Mouse (Mus musculus) gastrocnemius, postnatal 36 days (tissue): ENCODE measurements around the gene Spata1. TPM values are rescaled to one million over a fixed set of nuclear protein-coding genes. Genes with fewer than 3 reads are reported as not detected.

Source experiments
- DNase-seq, 2 experiments: peaks; one replicate each; pipeline ENCODE4 v3.0.0; 2022
- intact Hi-C: fragments of 180-260 bp; cut with DNase I; formaldehyde crosslinking; loops from one replicate; pipeline ENCODE4 v1.15.1; 2025
- total RNA-seq, 2 experiments: library from RNA; stranded (reverse); gene quantifications; 2 replicates each; pipeline ENCODE4 v1.2.3; 2021

Spata1 gene
- total RNA-seq, 2 experiments from 2014 or later = 3.4 to 4.9 TPM

- DNase-seq = no peak
- intact Hi-C loops = no loop called here
Measured at GRCm38 (mm10) chr3:146424306-146424900, 75.2 kb downstream of the Spata1 start.

GRCm38 (mm10) chr3:146423710-146424109 is 75.8 kb downstream of the Spata1 start:
- no peak for DNase-seq
- intact Hi-C loops = no loop called here

GRCm38 (mm10) chr3:146421787-146422186 is 77.8 kb downstream of the Spata1 start:
- intact Hi-C loops = no loop called here
- DNase-seq = no peak

GRCm38 (mm10) chr3:146419992-146420537 is 79.5 kb downstream of the Spata1 start:
- DNase-seq = no peak
- intact Hi-C loops = no loop called here

- DNase-seq = no peak
- intact Hi-C loops = no loop called here
Measured at GRCm38 (mm10) chr3:146419534-146419933, 80.0 kb downstream of the Spata1 start.

GRCm38 (mm10) chr3:146418901-146419300 is 80.7 kb downstream of the Spata1 start:
- intact Hi-C loops = no loop called here
- DNase-seq = no peak

- intact Hi-C loops = no loop called here
- DNase-seq = no peak
Measured at GRCm38 (mm10) chr3:146417873-146418272, 81.7 kb downstream of the Spata1 start.

- intact Hi-C loops = no loop called here
Measured at GRCm38 (mm10) chr3:146414555-146414954, 85.0 kb downstream of the Spata1 start.

GRCm38 (mm10) chr3:146413992-146414391 is 85.6 kb downstream of the Spata1 start:
- intact Hi-C loops = no loop called here
- DNase-seq = no peak

More at GRCm38 (mm10) chr3:146414555-146414954, 85.0 kb downstream of the Spata1 start:
- DNase-seq = no peak

GRCm38 (mm10) chr3:146413016-146413415 is 86.5 kb downstream of the Spata1 start:
- DNase-seq = no peak
- intact Hi-C loops = no loop called here

GRCm38 (mm10) chr3:146412480-146412879 is 87.1 kb downstream of the Spata1 start:
- intact Hi-C loops = no loop called here
- no peak for DNase-seq

- intact Hi-C loops = no loop called here
- DNase-seq = no peak
Measured at GRCm38 (mm10) chr3:146412008-146412407, 87.5 kb downstream of the Spata1 start.

- intact Hi-C loops = no loop called here
- no peak for DNase-seq
Measured at GRCm38 (mm10) chr3:146410114-146410513, 89.4 kb downstream of the Spata1 start.

Other genes with a start within 250 kb of the Spata1 start
- gene Ssx2ip, start 95.1 kb downstream of the Spata1 start, total RNA-seq = 10 to 100 TPM; 25.9 to 33.6 TPM
- 1 to 10 TPM; 4.0 to 5.7 TPM for gene Ctbs, start 50.0 kb downstream of the Spata1 start, total RNA-seq
- 100 to 1,000 TPM; 372 to 423 TPM for gene Gng5, start 54 bp upstream of the Spata1 start, total RNA-seq
- gene Rpf1, start 21.7 kb upstream of the Spata1 start, total RNA-seq = 10 to 100 TPM in 1 of 2 experiments, 1 to 10 TPM in 1; 8.4 to 11.8 TPM
- under 1 TPM in 1 of 2 experiments, not detected in 1; 0.46 TPM for gene Uox, start 70.7 kb upstream of the Spata1 start, total RNA-seq
- gene Dnase2b, start 115.8 kb upstream of the Spata1 start, total RNA-seq = not detected
- gene 4930503B20Rik, start 151.6 kb upstream of the Spata1 start, total RNA-seq = not detected
- gene Samd13, start 185.8 kb upstream of the Spata1 start, total RNA-seq = under 1 TPM; 0.39 to 0.82 TPM